15 mouse cellular contexts compared by ENCODE assay signal in genomic region chr3:28185518-28185917, GRCm38 (mm10).
A peak's percentile ranks its signal among the peaks of the same experiment; 100 is the strongest.
DNase-seq lines count a peak whose midpoint lies in the region; ATAC-seq and TF ChIP-seq lines count a peak whose summit lies in the region.
"Had no signal": no experiment of that assay in that cellular context is flagged by ENCODE, and none has a peak within 500 bp of the region (broad histone marks: within the 10 kb centered on the region; RNA-seq: fewer than 3 reads in every experiment).

No protein-coding gene starts in this region.

- no peaks in the 10 kb centered on the region for H3K9me3 ChIP-seq in midbrain, postnatal 0 days (ENCODE audit: low read length)
- H3K9me3 ChIP-seq in midbrain, embryonic 14.5 days (ENCODE audit: control insufficient read depth, low read length): no peaks in the 10 kb centered on the region
- H3K9me3 ChIP-seq in hindbrain, embryonic 13.5 days: no peaks in the 10 kb centered on the region
- H3K9me3 ChIP-seq: forebrain, embryonic 13.5 days had no signal

- H3K9ac ChIP-seq in midbrain, postnatal 0 days (replicated peaks; ENCODE audit: low read length, poor library complexity, severe bottlenecking): no peak overlapping the region
- H3K9ac ChIP-seq in midbrain, embryonic 14.5 days (replicated peaks; ENCODE audit: low read length): no peak overlapping the region
- no peak overlapping the region for H3K9ac ChIP-seq in hindbrain, embryonic 13.5 days
- H3K9ac ChIP-seq: forebrain, embryonic 13.5 days had no signal

- H3K4me2 ChIP-seq in midbrain, postnatal 0 days (ENCODE audit: low read depth, low read length, poor library complexity, severe bottlenecking): no peak overlapping the region
- H3K4me2 ChIP-seq in midbrain, embryonic 14.5 days (ENCODE audit: low read length): no peak overlapping the region
- H3K4me2 ChIP-seq in hindbrain, embryonic 13.5 days: no peak overlapping the region
- H3K4me2 ChIP-seq: forebrain, embryonic 13.5 days had no signal

- no peak for ATAC-seq in midbrain, postnatal 0 days (ENCODE audit: low FRiP score)
- ATAC-seq in midbrain, embryonic 14.5 days (ENCODE audit: low FRiP score, low TSS enrichment): no peak
- ATAC-seq in hindbrain, embryonic 13.5 days (ENCODE audit: low FRiP score): no peak
- ATAC-seq: forebrain, embryonic 13.5 days had no signal

- intact Hi-C loops in heart, postnatal 10 days (cut with DNase I): no loop called here

- H3K4me3 ChIP-seq in midbrain, postnatal 0 days (ENCODE audit: low read depth, low read length): no peak overlapping the region
- H3K4me3 ChIP-seq in midbrain, embryonic 14.5 days (replicated peaks; ENCODE audit: low read depth, low read length): no peak overlapping the region
- no peak overlapping the region for H3K4me3 ChIP-seq in hindbrain, embryonic 13.5 days
- H3K4me3 ChIP-seq: forebrain, embryonic 13.5 days; heart, adult 2 months; left cerebral cortex, adult 2 months had no signal

- 48% methylated on average over 1 of the region's 1 CpGs for WGBS in midbrain, postnatal 0 days
- 41% methylated on average over 1 of the region's 1 CpGs for WGBS in midbrain, embryonic 14.5 days
- WGBS in hindbrain, embryonic 13.5 days: 17% methylated on average over 1 of the region's 1 CpGs

- H3K36me3 ChIP-seq in midbrain, postnatal 0 days (ENCODE audit: insufficient read depth, low read length): no peaks in the 10 kb centered on the region
- no peaks in the 10 kb centered on the region for H3K36me3 ChIP-seq in midbrain, embryonic 14.5 days (ENCODE audit: control insufficient read depth, insufficient read depth, low read length)
- no peaks in the 10 kb centered on the region for H3K36me3 ChIP-seq in hindbrain, embryonic 13.5 days

- TF ChIP-seq CTCF in midbrain, postnatal 0 days (IDR thresholded peaks at IDR 0.05): no peak

- no peaks in the 10 kb centered on the region for H3K27me3 ChIP-seq in midbrain, postnatal 0 days (ENCODE audit: insufficient read depth, low read length)
- no peaks in the 10 kb centered on the region for H3K27me3 ChIP-seq in midbrain, embryonic 14.5 days (ENCODE audit: control insufficient read depth, insufficient read depth, low read length)
- H3K27me3 ChIP-seq in hindbrain, embryonic 13.5 days: 0 out of 2 replicates have a peak, but pooled peaks cover 3% of the 10 kb centered on the region
- H3K27me3 ChIP-seq: forebrain, embryonic 13.5 days had no signal

- H3K4me1 ChIP-seq in midbrain, postnatal 0 days (ENCODE audit: insufficient read depth, low read length): no peaks in the 10 kb centered on the region
- no peaks in the 10 kb centered on the region; the same call in 1 of the 2 replicates for H3K4me1 ChIP-seq in midbrain, embryonic 14.5 days (ENCODE audit: control insufficient read depth, insufficient read depth, low read length)
- H3K4me1 ChIP-seq in hindbrain, embryonic 13.5 days (replicated peaks): peaks cover 15% of the 10 kb centered on the region; the same call in 1 of the 2 replicates

- 0 out of 2 replicates have a peak overlapping the region, but pooled peaks have one; percentile 6 for H3K27ac ChIP-seq in midbrain, postnatal 0 days (ENCODE audit: low read depth, low read length)
- H3K27ac ChIP-seq in midbrain, embryonic 14.5 days (replicated peaks; ENCODE audit: low read depth, low read length): no peak overlapping the region
- 0 out of 2 replicates have a peak overlapping the region, but pooled peaks have one; percentile 23 for H3K27ac ChIP-seq in hindbrain, embryonic 13.5 days
- H3K27ac ChIP-seq: forebrain, embryonic 13.5 days; heart, adult 2 months; left cerebral cortex, adult 2 months had no signal

- peak; percentile 12 for DNase-seq in midbrain, postnatal 0 days (ENCODE audit: low spot score)
- DNase-seq in midbrain, embryonic 14.5 days: no peak
- DNase-seq in embryo, embryonic 9.5 days (ENCODE audit: extremely low spot score): peak; percentile 36
- peak; percentile 57 for DNase-seq in retina, embryonic 14.5 days (ENCODE audit: low spot score)
- DNase-seq in ovary, postnatal 14 days (ENCODE audit: low spot score): no peak
- DNase-seq in heart, postnatal 10 days: no peak
- no peak for DNase-seq in left cerebral cortex, adult 18-20 months (ENCODE audit: low spot score in 2 of 2)
- DNase-seq: cerebellum, adult 8-10 months; heart, adult 2 months; heart, postnatal 14 days; lung, postnatal 36 days; right cerebral cortex, postnatal 25 days had no signal

Comparison
In these comparisons a context has a peak if more than half of its experiments do, and no peak if none do; other contexts are left out.
1. DNase-seq: peak in midbrain, postnatal 0 days (single experiment), embryo, embryonic 9.5 days (single experiment) and retina, embryonic 14.5 days (single experiment); none in midbrain, embryonic 14.5 days (single experiment), ovary, postnatal 14 days (single experiment), heart, postnatal 10 days (0 of 2) and left cerebral cortex, adult 18-20 months (0 of 2).